Mouse (Mus musculus) lung, postnatal 0 days (tissue): Measurements from ENCODE around the gene Snrpa. TPM values are rescaled to one million over a fixed set of nuclear protein-coding genes. Genes with fewer than 3 reads are reported as not detected.

Experiments
- ATAC-seq: fragments of 200-750 bp; cut with Nextera tagmentation; 2 replicates; pipeline ENCODE4 v1.8.0; 2017; ENCODE audit warnings: moderate library complexity
- DNase-seq: peaks from one replicate; pipeline ENCODE4 v3.0.0-alpha.2; 2016; ENCODE audit warnings: low spot score
- H3K27ac ChIP-seq: fragments of 300-500 bp; sonication (generic); 2 replicates; pipeline ENCODE4 v1.5.1; 2014; ENCODE audit warnings: antibody characterized with exemption, mild to moderate bottlenecking, low read length, mixed read lengths
- H3K27me3 ChIP-seq: fragments of 300-500 bp; sonication (generic); replicated peaks from 2 replicates; pipeline ENCODE4 v1.6.1; 2014; ENCODE audit warnings: low read length, mixed read lengths; ENCODE audit not compliant: insufficient read depth
- H3K36me3 ChIP-seq: fragments of 300-500 bp; sonication (generic); 2 replicates; pipeline ENCODE4 v1.6.1; 2014; ENCODE audit warnings: low read length, mixed read lengths; ENCODE audit not compliant: insufficient read depth
- H3K4me1 ChIP-seq: fragments of 300-500 bp; sonication (generic); 2 replicates; pipeline ENCODE4 v1.6.1; 2014; ENCODE audit warnings: antibody characterized with exemption, low read depth, low read length, mixed read lengths; ENCODE audit not compliant: insufficient read depth
- H3K4me2 ChIP-seq: fragments of 300-500 bp; sonication (generic); replicated peaks from 2 replicates; pipeline ENCODE4 v1.6.1; 2014; ENCODE audit warnings: low read depth, mild to moderate bottlenecking, low read length, moderate library complexity, mixed read lengths
- H3K4me3 ChIP-seq: fragments of 300-500 bp; sonication (generic); 2 replicates; pipeline ENCODE4 v1.5.1; 2014; ENCODE audit warnings: low read depth, low read length
- H3K9ac ChIP-seq: fragments of 300-500 bp; sonication (generic); replicated peaks from 2 replicates; pipeline ENCODE4 v1.6.1; 2014; ENCODE audit warnings: low read depth, mild to moderate bottlenecking
- H3K9me3 ChIP-seq: fragments of 300-500 bp; sonication (generic); 2 replicates; pipeline ENCODE4 v1.6.1; 2016; ENCODE audit warnings: low read length, mixed read lengths
- CTCF ChIP-seq: IDR thresholded peaks from 2 replicates; pipeline ENCODE4 v1.5.1; 2016; ENCODE audit warnings: antibody characterized with exemption, mild to moderate bottlenecking
- EP300 ChIP-seq: IDR thresholded peaks from 2 replicates; pipeline ENCODE4 v1.6.1; 2016; ENCODE audit warnings: antibody characterized with exemption, mild to moderate bottlenecking, control low read depth
- whole genome bisulfite sequencing: fragments of 180-500 bp; shearing (Covaris S2); extraction: QIAGEN DNeasy Blood & Tissue Kit; methylation state at CpG from one replicate; pipeline ENCODE4 v1.1.7; 2014; 5-methylcytosine and 5-hydroxymethylcytosine counted together
- polyA plus RNA-seq: library from polyadenylated mRNA; unstranded; fragments of >200 nt; fragmentation: Nextera tagmentation; extraction: Ambion mirVana; gene quantifications from 2 replicates; pipeline ENCODE4 v1.2.1, GENCODE M21; 2015

Snrpa gene
- polyA plus RNA-seq, 1 experiment from 2014 or later: 75.8 TPM

- H3K4me3 ChIP-seq: no peak overlapping the region
- H3K9ac ChIP-seq: no peak overlapping the region
- H3K27ac ChIP-seq: no peak overlapping the region
- 90% methylated on average over 2 of the region's 3 CpGs for WGBS
- H3K4me2 ChIP-seq: no peak overlapping the region
- H3K36me3 ChIP-seq: peaks cover 4% of the 10 kb centered on the region; the same call in 1 of the 2 replicates
- no peak for DNase-seq
- no peak for ATAC-seq
- H3K4me1 ChIP-seq: 0 out of 2 replicates have a peak, but pooled peaks cover 8% of the 10 kb centered on the region
- no peaks in the 10 kb centered on the region for H3K27me3 ChIP-seq
- no peak for TF ChIP-seq EP300
- no peak for TF ChIP-seq CTCF
- no peaks in the 10 kb centered on the region for H3K9me3 ChIP-seq
Measured at GRCm38 (mm10) chr7:27197136-27197535, 1.1 kb upstream of the Snrpa start.

- DNase-seq: no peak
- Histone ChIP-seq H3K36me3 (peaks cover 29% of the 10 kb centered on the region), H3K9ac (no peak overlapping the region), H3K4me1 (0 out of 2 replicates have a peak, but pooled peaks cover 8% of the 10 kb centered on the region), H3K27ac (no peak overlapping the region), H3K4me2 (no peak overlapping the region), H3K9me3 (no peaks in the 10 kb centered on the region), H3K27me3 (no peaks in the 10 kb centered on the region), H3K4me3 (no peak overlapping the region)
- no peak for ATAC-seq
- 70% methylated on average over 4 of the region's 4 CpGs for WGBS
- TF ChIP-seq EP300: no peak
- TF ChIP-seq CTCF: no peak
Measured at GRCm38 (mm10) chr7:27193731-27194130, 2.3 kb downstream of the Snrpa start.

- WGBS: 97% methylated on average over 5 of the region's 5 CpGs
- TF ChIP-seq CTCF: no peak
- TF ChIP-seq EP300: no peak
Measured at GRCm38 (mm10) chr7:27192434-27192833, 3.6 kb downstream of the Snrpa start.

DNA sequence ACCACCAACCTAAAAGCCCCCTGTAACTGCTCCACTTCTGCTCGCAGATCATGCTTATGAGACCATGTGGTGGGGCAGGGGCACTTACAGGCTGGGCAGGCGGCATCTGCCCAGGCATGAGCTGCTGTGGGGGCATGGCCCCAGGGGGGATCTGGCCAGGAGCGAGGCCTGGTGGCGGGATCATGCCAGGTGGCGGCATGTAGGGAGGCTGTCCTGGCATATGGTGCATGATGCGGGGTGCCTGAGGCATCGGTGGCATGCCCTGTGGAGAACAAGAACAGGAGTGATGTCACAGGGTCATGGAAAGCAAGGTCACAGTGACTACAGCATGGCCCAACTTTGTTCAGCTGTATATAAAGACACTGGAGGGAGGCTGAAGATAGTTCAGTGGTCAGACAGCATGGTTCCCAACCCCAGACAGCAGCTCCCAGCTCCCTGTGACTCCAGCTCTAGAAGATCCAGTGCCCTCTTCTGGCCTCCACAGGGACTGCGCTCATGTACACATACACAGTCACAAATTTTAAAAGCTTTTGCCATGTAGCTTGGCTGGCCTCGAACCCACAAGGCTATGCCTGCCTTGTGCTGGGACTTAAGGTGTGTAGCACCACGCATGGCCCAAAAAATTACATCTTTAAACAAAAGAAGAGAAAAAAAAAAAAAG lies 6.7 kb downstream of the Snrpa start:
- Histone ChIP-seq H3K27ac (no peak overlapping the region), H3K4me3 (no peak overlapping the region), H3K27me3 (no peaks in the 10 kb centered on the region), H3K36me3 (peaks cover 44% of the 10 kb centered on the region), H3K4me1 (no peaks in the 10 kb centered on the region), H3K9ac (no peak overlapping the region), H3K9me3 (no peaks in the 10 kb centered on the region), H3K4me2 (no peak overlapping the region)
- peak; percentile 47 for TF ChIP-seq CTCF
- no peak for TF ChIP-seq EP300
- DNase-seq (no peak), ATAC-seq (0 out of 2 replicates have a peak, but pooled peaks have one; percentile 23)
- 98% methylated on average over 10 of the region's 10 CpGs for WGBS

More at GRCm38 (mm10) chr7:27192434-27192833, 3.6 kb downstream of the Snrpa start:
- Histone ChIP-seq H3K36me3 (peaks cover 38% of the 10 kb centered on the region), H3K9ac (no peak overlapping the region), H3K27ac (no peak overlapping the region), H3K27me3 (no peaks in the 10 kb centered on the region), H3K4me2 (no peak overlapping the region), H3K4me1 (0 out of 2 replicates have a peak, but pooled peaks cover 8% of the 10 kb centered on the region), H3K9me3 (no peaks in the 10 kb centered on the region), H3K4me3 (no peak overlapping the region)
- DNase-seq (no peak), ATAC-seq (no peak)

GRCm38 (mm10) chr7:27185986-27186385 lies 10.1 kb downstream of the Snrpa start:
- peaks cover 36% of the 10 kb centered on the region for H3K36me3 ChIP-seq

DNA sequence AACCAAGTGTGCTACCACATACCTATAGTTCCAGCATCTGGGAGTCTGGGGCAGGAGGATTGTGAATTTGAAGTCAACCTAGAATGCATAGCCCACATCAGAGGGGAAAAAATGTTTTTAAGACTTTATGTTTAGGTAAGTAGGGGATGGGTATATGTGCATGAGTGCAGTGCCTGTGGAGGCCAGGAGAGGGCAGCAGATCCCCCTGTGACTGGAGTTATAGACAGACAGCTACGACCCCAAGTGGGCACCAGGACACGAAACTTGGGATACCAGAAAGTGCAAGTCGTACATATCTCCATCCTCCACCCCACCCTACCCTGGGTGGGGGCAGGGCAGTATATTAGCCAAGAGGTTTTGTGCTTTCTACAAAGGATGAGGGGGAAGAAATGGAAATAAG lies 11.1 kb downstream of the Snrpa start:
- Histone ChIP-seq H3K27ac (no peak overlapping the region), H3K4me3 (no peak overlapping the region), H3K4me1 (no peaks in the 10 kb centered on the region), H3K27me3 (no peaks in the 10 kb centered on the region), H3K9ac (no peak overlapping the region), H3K9me3 (no peaks in the 10 kb centered on the region), H3K4me2 (no peak overlapping the region), H3K36me3 (peaks cover 26% of the 10 kb centered on the region)
- DNase-seq (no peak), ATAC-seq (peak; percentile 15; the same call in 1 of the 2 replicates)
- no peak for TF ChIP-seq EP300
- TF ChIP-seq CTCF: peak; percentile 82
- WGBS: 45% methylated on average over 3 of the region's 3 CpGs

More at GRCm38 (mm10) chr7:27185986-27186385, 10.1 kb downstream of the Snrpa start:
- no peak overlapping the region for H3K4me2 ChIP-seq
- no peaks in the 10 kb centered on the region for H3K27me3 ChIP-seq
- H3K4me1 ChIP-seq: no peaks in the 10 kb centered on the region
- H3K4me3 ChIP-seq: no peak overlapping the region
- no peaks in the 10 kb centered on the region for H3K9me3 ChIP-seq
- TF ChIP-seq EP300 (no peak), CTCF (no peak)
- H3K27ac ChIP-seq: no peak overlapping the region
- WGBS: 95% methylated on average over 5 of the region's 5 CpGs
- DNase-seq (no peak), ATAC-seq (no peak)
- H3K9ac ChIP-seq: no peak overlapping the region
